In genomic region chr13:43250106-43250505, GRCm38 (mm10) we compare ENCODE assay signal across 15 mouse cellular contexts. TPM values are rescaled to one million over a fixed set of nuclear protein-coding genes. Genes with fewer than 3 reads are reported as not detected.
DNase-seq lines count a peak whose midpoint lies in the region; ATAC-seq and TF ChIP-seq lines count a peak whose summit lies in the region.
"Had no signal": no experiment of that assay in that cellular context is flagged by ENCODE, and none has a peak within 500 bp of the region (broad histone marks: within the 10 kb centered on the region; RNA-seq: fewer than 3 reads in every experiment).

No protein-coding gene starts in this region.

- H3K27ac ChIP-seq in spleen, adult 2 months (ENCODE audit: insufficient read depth, low read length): peak overlapping the region; percentile 53; the same call in 1 of the 2 replicates
- no peak overlapping the region for H3K27ac ChIP-seq in liver, embryonic 12.5 days
- H3K27ac ChIP-seq: limb, embryonic 13.5 days; stomach, embryonic 15.5 days had no signal

- no peaks in the 10 kb centered on the region for H3K36me3 ChIP-seq in spleen, adult 2 months (ENCODE audit: control insufficient read depth, insufficient read depth, low read length)
- peaks cover 7% of the 10 kb centered on the region for H3K36me3 ChIP-seq in E14TG2a.4 (ENCODE audit: insufficient read depth, low read length)
- H3K36me3 ChIP-seq in liver, embryonic 12.5 days: no peaks in the 10 kb centered on the region
- no peaks in the 10 kb centered on the region for H3K36me3 ChIP-seq in splenic B cell, adult 2 months (ENCODE audit: control insufficient read depth, insufficient read depth, low read length, poor library complexity, severe bottlenecking)
- H3K36me3 ChIP-seq: limb, embryonic 13.5 days; stomach, embryonic 15.5 days had no signal

- H3K27me3 ChIP-seq in spleen, adult 2 months (ENCODE audit: control insufficient read depth, insufficient read depth, low read length): no peaks in the 10 kb centered on the region
- H3K27me3 ChIP-seq in E14TG2a.4 (ENCODE audit: insufficient read depth, low read length): no peaks in the 10 kb centered on the region
- peaks cover 14% of the 10 kb centered on the region; the same call in 1 of the 2 replicates for H3K27me3 ChIP-seq in liver, embryonic 12.5 days (replicated peaks)
- H3K27me3 ChIP-seq in splenic B cell, adult 2 months (ENCODE audit: control insufficient read depth, insufficient read depth, low read length, poor library complexity, severe bottlenecking): no peaks in the 10 kb centered on the region
- H3K27me3 ChIP-seq: limb, embryonic 13.5 days; stomach, embryonic 15.5 days had no signal

- peak overlapping the region; percentile 10; the same call in 1 of the 2 replicates for H3K4me3 ChIP-seq in spleen, adult 2 months (ENCODE audit: extremely low read depth, insufficient read depth, insufficient read length)
- H3K4me3 ChIP-seq in E14TG2a.4 (replicated peaks; ENCODE audit: low read length): peak overlapping the region; percentile 57; the same call in 1 of the 2 replicates
- H3K4me3 ChIP-seq in liver, embryonic 12.5 days: no peak overlapping the region
- H3K4me3 ChIP-seq: limb, embryonic 13.5 days; stomach, embryonic 15.5 days had no signal

- H3K9me3 ChIP-seq in E14TG2a.4 (ENCODE audit: low read length): no peaks in the 10 kb centered on the region
- H3K9me3 ChIP-seq in liver, embryonic 12.5 days (replicated peaks): no peaks in the 10 kb centered on the region
- H3K9me3 ChIP-seq: limb, embryonic 13.5 days; stomach, embryonic 15.5 days had no signal

- 14% methylated on average over 9 of the region's 9 CpGs for WGBS in spleen, adult 2 months
- WGBS in liver, embryonic 12.5 days (ENCODE audit: insufficient replicate concordance): 40% methylated on average over 9 of the region's 9 CpGs

- peak overlapping the region; percentile 31 for H3K4me2 ChIP-seq in liver, embryonic 12.5 days
- H3K4me2 ChIP-seq: limb, embryonic 13.5 days; stomach, embryonic 15.5 days had no signal

- H3K9ac ChIP-seq in liver, embryonic 12.5 days: 0 out of 2 replicates have a peak overlapping the region, but pooled peaks have one; percentile 7
- H3K9ac ChIP-seq: limb, embryonic 13.5 days; stomach, embryonic 15.5 days had no signal

- no peak for DNase-seq in spleen, adult 2 months (ENCODE audit: low read depth in 1 of 2, low spot score in 2 of 2)
- no peak for DNase-seq in spleen, postnatal 14 days (ENCODE audit: low spot score in 2 of 2)
- peak; percentile 40 for DNase-seq in splenic B cell, adult 2 months (ENCODE audit: low read depth, low spot score)
- DNase-seq in heart, adult 9 months (ENCODE audit: low spot score in 2 of 2): no peak
- no peak for DNase-seq in right cerebral cortex, postnatal 10 days (ENCODE audit: low spot score in 2 of 2)
- DNase-seq: adrenal gland, postnatal 10 days; cerebellum, adult 9-10 months; gastrocnemius, postnatal 36 days; kidney, adult 18-20 months; kidney, postnatal 4 days; right cerebral cortex, postnatal 14 days had no signal

- ATAC-seq in liver, embryonic 12.5 days: no peak

- TF ChIP-seq CTCF in spleen, adult 2 months (IDR thresholded peaks at IDR 0.05; ENCODE audit: extremely low read depth, insufficient read depth, insufficient read length, insufficient replicate concordance): no peak
- TF ChIP-seq CTCF in E14TG2a.4 (conservative IDR thresholded peaks at IDR 0.05; ENCODE audit: low read length): no peak

- no peak for TF ChIP-seq POLR2A in spleen, adult 2 months (IDR thresholded peaks at IDR 0.05; ENCODE audit: low read depth, low read length)

- peaks cover 21% of the 10 kb centered on the region; the same call in 1 of the 2 replicates for H3K4me1 ChIP-seq in spleen, adult 2 months (ENCODE audit: control insufficient read depth, insufficient read depth, insufficient read length)
- H3K4me1 ChIP-seq in E14TG2a.4 (replicated peaks; ENCODE audit: low read depth, low read length): peaks cover 49% of the 10 kb centered on the region
- peaks cover 43% of the 10 kb centered on the region for H3K4me1 ChIP-seq in liver, embryonic 12.5 days
- H3K4me1 ChIP-seq: stomach, embryonic 15.5 days had no signal

RNA-seq across cellular contexts. Expression of gene Gfod1, which starts 53.9 kb away (rescaled TPM):
- 2.8 and 3.5 TPM in 2 replicates for polyA plus RNA-seq in spleen, adult 2 months (2012; rRNA removed)
- 0.18 and 0.54 TPM in 2 replicates for polyA plus RNA-seq in liver, embryonic 12.5 days (2016; fragmentation: Nextera tagmentation; extraction: Ambion mirVana)
